Mouse (Mus musculus) spleen, adult 2 months (tissue): ENCODE measurements around the gene Timm10. TPM values are rescaled to one million over a fixed set of nuclear protein-coding genes. Genes with fewer than 3 reads are reported as not detected.

Experiments used
- DNase-seq, 2 experiments: peaks; one replicate each; pipeline versions ENCODE4 v3.0.0 to v3.0.0-alpha.2; 2012 to 2021; ENCODE audit warnings: low spot score in 2 of 2, low read depth in 1 of 2
- H3K27ac ChIP-seq: fragments of 200-500 bp; 2 replicates; pipeline ENCODE4 v1.5.1; 2012; ENCODE audit warnings: low read length, inconsistent platforms; ENCODE audit not compliant: insufficient read depth
- H3K27me3 ChIP-seq: fragments of 200-500 bp; 2 replicates; pipeline ENCODE4 v1.6.1; 2012; ENCODE audit warnings: mild to moderate bottlenecking, moderate library complexity, low read length, inconsistent platforms; ENCODE audit not compliant: control insufficient read depth, insufficient read depth
- H3K36me3 ChIP-seq: fragments of 200-500 bp; 2 replicates; pipeline ENCODE4 v1.6.1; 2012; ENCODE audit warnings: mild to moderate bottlenecking, low read length, inconsistent platforms; ENCODE audit not compliant: control insufficient read depth, insufficient read depth
- H3K4me1 ChIP-seq: fragments of 200-500 bp; 2 replicates; pipeline ENCODE4 v1.6.1; 2011; ENCODE audit warnings: inconsistent platforms; ENCODE audit not compliant: control insufficient read depth, insufficient read depth, insufficient read length
- H3K4me3 ChIP-seq: fragments of 200-500 bp; 2 replicates; pipeline ENCODE4 v1.5.1; 2011; ENCODE audit warnings: mild to moderate bottlenecking, inconsistent platforms; ENCODE audit not compliant: insufficient read depth, insufficient read length; ENCODE audit errors: extremely low read depth
- CTCF ChIP-seq: fragments of 200-500 bp; IDR thresholded peaks from 2 replicates; pipeline ENCODE4 v1.5.1; 2011; ENCODE audit warnings: mild to moderate bottlenecking, inconsistent platforms; ENCODE audit not compliant: insufficient read depth, insufficient read length, insufficient replicate concordance; ENCODE audit errors: extremely low read depth
- POLR2A ChIP-seq: fragments of 200-500 bp; IDR thresholded peaks from 2 replicates; pipeline ENCODE4 v1.6.1; 2011; ENCODE audit warnings: low read depth, low read length, inconsistent platforms
- WGBS: fragments of 180-500 bp; shearing (Covaris S2); methylation state at CpG from one replicate; pipeline ENCODE4 v1.1.7; 2018; 5-methylcytosine and 5-hydroxymethylcytosine counted together
- polyA plus RNA-seq: library from polyadenylated mRNA; depleted of rRNA; stranded (reverse); fragments of >200 nt; gene quantifications from 2 replicates; pipeline ENCODE4 v1.2.3, GENCODE M21; 2012; rRNA removed

The Timm10 gene
- 19.0 and 24.4 TPM in 2 replicates for polyA plus RNA-seq

DNA sequence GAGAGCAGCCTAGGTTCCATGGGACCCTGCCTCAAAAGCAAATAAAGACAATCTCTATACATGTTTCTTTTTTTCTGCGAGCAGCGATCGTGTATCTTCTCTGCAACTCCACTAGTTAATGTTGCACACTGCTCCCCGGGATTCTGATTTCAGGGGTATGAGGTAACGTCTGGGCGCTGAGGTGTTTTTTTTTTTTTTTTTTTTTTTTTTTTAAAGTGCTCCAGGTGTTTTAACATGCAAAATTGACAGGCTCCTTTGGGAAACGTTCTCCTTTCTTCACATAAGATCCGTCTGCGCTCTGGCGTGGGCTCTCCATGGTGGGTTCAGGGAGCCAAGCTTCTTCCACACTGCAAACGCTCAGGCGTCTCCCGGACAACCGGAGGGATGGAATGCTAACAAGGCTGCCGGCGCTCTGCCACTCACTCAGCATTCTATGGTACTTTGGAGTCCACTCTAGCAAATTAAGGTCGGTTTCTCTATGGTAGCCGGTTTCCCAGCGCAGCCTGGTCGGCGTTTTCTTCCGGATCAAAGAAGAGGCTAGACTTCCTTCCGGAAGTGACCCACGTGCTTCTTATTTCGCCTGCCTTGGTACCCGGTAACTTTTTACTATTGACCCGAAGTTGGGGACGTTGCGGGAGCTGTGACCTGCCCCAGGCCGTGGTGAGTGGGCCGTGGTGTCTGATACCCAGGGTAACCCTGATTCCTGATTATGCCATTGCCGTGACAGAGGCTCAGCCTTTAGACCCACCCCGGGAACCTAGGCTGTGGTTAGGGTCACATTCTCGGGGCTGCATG lies at the start of gene Timm10:
Timm10 (plus strand) TSS at position 510 of the 795 bp plus-strand sequence.
- no peak within 1 kb of the TSS; the same call in 1 of the 2 replicates for H3K27ac ChIP-seq
- H3K4me3 ChIP-seq: peak within 1 kb of the TSS; percentile 96
- TF ChIP-seq POLR2A (no peak), CTCF (no peak)
- WGBS: under 1% methylated on average over 34 of the region's 34 CpGs
- no peaks in the 10 kb centered on the region; the same call in 1 of the 2 replicates for H3K36me3 ChIP-seq
- H3K4me1 ChIP-seq: peaks cover 5% of the 10 kb centered on the region; the same call in 1 of the 2 replicates
- DNase-seq: peak; percentile 63 to 82
- H3K27me3 ChIP-seq: no peaks in the 10 kb centered on the region; the same call in 1 of the 2 replicates

DNA sequence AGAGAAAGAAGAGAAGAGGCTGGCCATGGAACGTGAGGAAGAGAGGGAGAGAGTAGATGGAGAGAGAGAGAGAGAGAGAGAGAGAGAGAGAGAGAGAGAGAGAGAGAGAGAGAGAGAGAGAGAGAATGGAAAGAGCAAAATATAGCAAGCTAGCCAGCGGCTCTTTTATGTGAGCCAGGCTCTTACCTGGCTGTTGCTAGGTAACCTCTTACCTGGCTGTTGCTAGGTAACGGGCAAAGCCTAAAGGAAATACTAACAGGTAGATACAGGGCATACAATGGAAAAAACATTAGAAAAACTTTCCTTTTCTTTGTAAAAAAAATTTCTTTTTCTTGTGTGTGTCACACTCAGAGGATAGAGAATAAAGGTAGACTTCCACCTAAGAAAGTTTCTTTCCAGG lies 49.1 kb upstream of the Timm10 start:
- DNase-seq: no peak
- H3K36me3 ChIP-seq: no peaks in the 10 kb centered on the region
- no peak overlapping the region for H3K4me3 ChIP-seq
- H3K27ac ChIP-seq: no peak overlapping the region
- no peaks in the 10 kb centered on the region for H3K4me1 ChIP-seq
- no peak for TF ChIP-seq CTCF
- TF ChIP-seq POLR2A: no peak
- 83% methylated on average over 3 of the region's 3 CpGs for WGBS
- H3K27me3 ChIP-seq: no peaks in the 10 kb centered on the region

DNA sequence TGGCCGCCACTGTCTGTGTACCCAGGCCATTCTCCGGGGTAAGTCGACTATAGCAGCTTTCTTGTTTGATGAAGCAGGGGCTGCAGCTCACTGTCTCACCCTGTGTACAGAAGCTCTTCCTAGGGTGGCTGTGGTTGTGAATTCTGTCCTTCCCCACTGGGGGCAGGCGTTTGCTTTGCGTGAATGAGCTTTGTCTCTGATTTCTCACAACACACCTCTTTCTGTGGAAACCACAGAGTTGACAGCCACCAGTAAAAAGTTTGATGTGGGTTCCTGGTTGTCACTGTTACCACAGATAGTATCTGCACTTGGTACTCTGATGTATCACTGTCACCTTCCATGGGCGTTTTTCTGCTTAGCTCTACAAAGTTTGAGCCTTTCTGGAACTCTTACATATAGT lies 47.6 kb upstream of the Timm10 start:
- H3K36me3 ChIP-seq: no peaks in the 10 kb centered on the region
- no peaks in the 10 kb centered on the region for H3K27me3 ChIP-seq
- no peak overlapping the region for H3K4me3 ChIP-seq
- H3K4me1 ChIP-seq: no peaks in the 10 kb centered on the region
- 25% methylated on average over 6 of the region's 6 CpGs for WGBS
- TF ChIP-seq POLR2A: no peak
- TF ChIP-seq CTCF: peak; percentile 6; the same call in 1 of the 2 replicates
- peak; percentile 11 to 57 for DNase-seq
- H3K27ac ChIP-seq: no peak overlapping the region

DNA sequence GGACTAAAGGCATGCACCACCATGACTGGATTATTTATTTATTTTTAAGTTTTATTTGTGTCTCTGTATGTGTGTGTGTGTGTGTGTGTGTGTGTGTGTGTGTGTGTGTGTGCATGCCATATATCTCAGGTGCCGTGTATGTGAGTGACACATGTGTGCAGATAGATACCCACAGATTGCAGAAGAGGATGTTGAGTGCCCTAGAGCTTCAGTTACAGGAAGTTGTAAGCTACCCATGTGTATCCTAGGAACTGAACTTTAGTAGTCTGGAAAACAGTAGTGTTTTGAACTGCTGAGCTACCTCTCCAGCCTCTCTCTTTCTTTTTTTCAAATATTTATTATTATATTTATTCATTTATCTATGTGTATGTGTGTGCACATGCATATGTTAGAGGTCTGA lies 43.5 kb upstream of the Timm10 start:
- Histone ChIP-seq H3K27ac (no peak overlapping the region), H3K27me3 (no peaks in the 10 kb centered on the region), H3K4me3 (no peak overlapping the region), H3K36me3 (no peaks in the 10 kb centered on the region), H3K4me1 (no peaks in the 10 kb centered on the region)
- TF ChIP-seq POLR2A (no peak), CTCF (no peak)
- DNase-seq: no peak
- WGBS: 5% methylated on average over 1 of the region's 1 CpGs

DNA sequence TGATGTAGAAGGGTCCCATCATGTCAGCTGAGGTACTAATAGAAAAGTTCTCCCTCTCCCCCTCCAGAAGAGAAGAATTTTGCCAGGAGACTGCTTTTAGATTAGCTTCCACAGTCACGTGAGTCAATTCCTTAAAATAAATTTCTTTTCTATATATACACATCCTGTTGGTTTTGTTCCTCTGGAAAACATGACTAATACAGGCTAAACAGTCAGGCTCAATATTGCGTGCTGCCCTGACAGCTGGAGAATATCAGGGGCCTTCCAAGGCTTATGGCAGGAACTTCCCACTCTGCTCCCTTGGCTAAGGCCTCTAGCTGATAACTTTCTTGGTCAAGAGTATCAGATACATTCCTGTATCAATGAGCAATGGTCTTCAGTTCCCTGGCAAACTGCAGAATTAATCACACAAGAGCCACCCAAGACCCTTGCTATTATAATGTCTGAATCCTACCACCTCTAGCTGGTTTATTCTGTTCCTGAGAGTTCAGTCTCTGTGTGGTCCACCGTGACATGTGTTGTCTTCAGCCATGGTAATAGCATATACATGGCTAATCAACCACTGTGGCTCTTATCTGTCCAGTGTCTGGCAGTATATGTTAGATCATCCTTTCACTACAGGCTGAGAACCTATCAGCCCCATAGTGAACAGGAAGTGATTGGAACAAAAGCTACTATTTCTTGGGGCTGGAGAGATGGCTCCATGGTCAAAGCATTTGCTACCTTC lies 42.8 kb upstream of the Timm10 start:
- H3K36me3 ChIP-seq: no peaks in the 10 kb centered on the region
- TF ChIP-seq POLR2A: no peak
- TF ChIP-seq CTCF: no peak
- no peak overlapping the region for H3K27ac ChIP-seq
- no peaks in the 10 kb centered on the region for H3K4me1 ChIP-seq
- no peak overlapping the region for H3K4me3 ChIP-seq
- WGBS: 72% methylated on average over 3 of the region's 3 CpGs
- H3K27me3 ChIP-seq: no peaks in the 10 kb centered on the region
- DNase-seq: no peak

DNA sequence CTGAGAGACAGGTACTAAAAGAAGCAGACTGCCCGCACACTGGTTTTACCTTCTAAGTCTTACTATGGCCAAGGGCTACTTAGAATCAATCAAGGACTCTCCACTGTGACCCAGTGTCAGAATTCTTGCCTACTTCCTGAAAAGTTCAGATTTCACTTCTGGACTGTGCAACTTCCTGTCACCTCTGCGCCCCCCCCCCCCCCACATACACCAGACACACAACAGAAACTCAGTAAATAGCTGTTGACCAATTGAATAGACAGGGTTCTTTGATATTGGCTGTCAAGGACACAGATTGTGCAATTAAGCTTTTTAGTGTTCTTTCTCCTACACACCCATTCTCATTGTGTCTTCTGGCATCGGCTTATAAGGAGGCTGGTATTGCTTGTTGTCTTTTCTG lies 38.5 kb upstream of the Timm10 start:
- DNase-seq: no peak
- Histone ChIP-seq H3K36me3 (no peaks in the 10 kb centered on the region), H3K4me1 (no peaks in the 10 kb centered on the region), H3K27ac (no peak overlapping the region), H3K4me3 (no peak overlapping the region), H3K27me3 (no peaks in the 10 kb centered on the region)
- 69% methylated on average over 3 of the region's 3 CpGs for WGBS
- TF ChIP-seq CTCF (no peak), POLR2A (no peak)

DNA sequence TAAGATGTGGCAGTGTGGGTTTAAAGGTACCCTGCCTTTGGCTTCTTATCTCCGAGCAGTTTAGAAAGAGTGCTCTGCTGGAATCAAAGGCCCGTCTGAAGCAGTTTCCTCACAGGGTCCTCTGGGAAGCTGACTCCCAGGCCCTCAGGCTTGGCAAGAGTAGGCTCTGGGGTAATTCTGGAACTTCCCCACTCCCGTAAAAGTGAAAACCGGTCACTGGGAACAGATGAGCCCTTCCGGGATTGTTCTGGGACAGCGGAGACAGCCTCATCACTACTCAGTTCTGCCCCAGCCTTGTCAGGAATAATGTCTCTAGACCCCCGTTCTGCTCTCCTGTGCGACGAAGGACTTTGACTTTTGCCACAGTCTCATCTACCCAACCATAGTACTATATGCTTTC lies 36.4 kb upstream of the Timm10 start:
- Histone ChIP-seq H3K27ac (no peak overlapping the region), H3K4me3 (no peak overlapping the region)
- 85% methylated on average over 9 of the region's 9 CpGs for WGBS

More for the DNA sequence above, 36.4 kb upstream of the Timm10 start:
- Histone ChIP-seq H3K4me1 (no peaks in the 10 kb centered on the region), H3K27me3 (no peaks in the 10 kb centered on the region), H3K36me3 (no peaks in the 10 kb centered on the region)
- DNase-seq: no peak
- TF ChIP-seq CTCF (no peak), POLR2A (no peak)
